Mouse (Mus musculus): ENCODE measurements at regions not wholly inside any gene's neighbourhood (a gene's known extent, or its start where the extent isn't known, plus 50 kb on each side); places are given as distances from the start of the nearest gene placed in this dataset.
"Not testable (repeated sequence)": the region's sequence is repeated elsewhere in the genome, so short reads cannot be mapped to it uniquely, and the experiment has no call there.

DNA sequence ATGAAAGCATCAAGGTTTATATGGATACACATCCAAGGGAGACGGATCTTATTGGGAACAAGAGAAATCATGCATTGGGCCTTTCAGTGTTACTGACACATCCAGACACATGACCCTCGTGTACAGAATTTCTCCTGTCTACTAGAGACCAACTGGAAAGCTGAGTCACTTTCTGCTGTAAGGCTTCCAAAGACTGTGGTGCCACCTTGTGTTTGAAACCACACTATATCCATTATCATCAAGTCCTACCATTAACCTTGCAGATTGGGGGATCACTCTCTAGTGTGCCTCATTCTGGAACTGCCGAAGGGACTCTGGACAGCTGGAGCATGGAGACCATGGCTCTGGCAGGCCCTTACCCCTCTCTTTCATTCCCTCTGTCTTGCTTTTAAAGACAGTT, 125.2 kb downstream of the Zxdb start:
- H3K27ac ChIP-seq (ENCODE audit: low read depth, low read length); H3K4me3 ChIP-seq (ENCODE audit: low read depth, low read length); H3K4me2 ChIP-seq; H3K9me3 ChIP-seq (replicated peaks; ENCODE audit: control insufficient read depth, low read length); ATAC-seq (replicated peaks; ENCODE audit: insufficient number of reproducible peaks, low FRiP score, low TSS enrichment); H3K27me3 ChIP-seq (ENCODE audit: control insufficient read depth, insufficient read depth, low read length); H3K36me3 ChIP-seq (ENCODE audit: control insufficient read depth, insufficient read depth, low read length); H3K9ac ChIP-seq (ENCODE audit: low read depth, low read length); H3K4me1 ChIP-seq (ENCODE audit: control insufficient read depth, insufficient read depth, low read length): not testable (repeated sequence)
- WGBS (ENCODE audit: insufficient replicate concordance), result 78% methylated on average over 1 of the region's 3 CpGs

DNA sequence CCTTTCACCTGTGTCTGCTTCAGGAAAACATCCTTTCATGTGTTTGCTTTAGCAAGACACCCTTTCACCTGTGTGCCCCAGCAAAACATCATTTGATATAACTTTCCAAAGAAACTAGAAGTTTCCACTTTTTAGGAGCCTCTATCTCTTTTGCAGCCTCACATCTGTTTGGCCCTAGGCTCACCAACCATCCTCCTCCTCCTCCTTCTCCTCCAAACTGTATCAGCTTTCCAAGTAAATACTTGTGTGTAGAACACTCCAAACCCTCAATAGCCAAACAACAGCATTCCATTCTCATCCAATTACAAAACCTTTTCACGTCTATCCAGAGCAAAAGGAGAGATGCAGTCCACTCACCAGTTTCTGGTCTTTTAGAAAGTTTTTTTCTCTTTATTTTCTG, 133.1 kb downstream of the Zxdb start:
- H3K4me3 ChIP-seq (ENCODE audit: low read depth, low read length), result no peak overlapping the region
- no peaks in the 10 kb centered on the region for H3K9me3 ChIP-seq (replicated peaks; ENCODE audit: control insufficient read depth, low read length)
- H3K27me3 ChIP-seq (ENCODE audit: control insufficient read depth, insufficient read depth, low read length), result no peaks in the 10 kb centered on the region
- H3K36me3 ChIP-seq (ENCODE audit: control insufficient read depth, insufficient read depth, low read length), result no peaks in the 10 kb centered on the region
- H3K4me1 ChIP-seq (ENCODE audit: control insufficient read depth, insufficient read depth, low read length), result no peaks in the 10 kb centered on the region
- no peak for ATAC-seq (replicated peaks; ENCODE audit: insufficient number of reproducible peaks, low FRiP score, low TSS enrichment)
- H3K27ac ChIP-seq (ENCODE audit: low read depth, low read length), result no peak overlapping the region
- no peak overlapping the region for H3K4me2 ChIP-seq
- 64% methylated on average over 1 of the region's 1 CpGs for WGBS (ENCODE audit: insufficient replicate concordance)
- no peak overlapping the region for H3K9ac ChIP-seq (ENCODE audit: low read depth, low read length)

DNA sequence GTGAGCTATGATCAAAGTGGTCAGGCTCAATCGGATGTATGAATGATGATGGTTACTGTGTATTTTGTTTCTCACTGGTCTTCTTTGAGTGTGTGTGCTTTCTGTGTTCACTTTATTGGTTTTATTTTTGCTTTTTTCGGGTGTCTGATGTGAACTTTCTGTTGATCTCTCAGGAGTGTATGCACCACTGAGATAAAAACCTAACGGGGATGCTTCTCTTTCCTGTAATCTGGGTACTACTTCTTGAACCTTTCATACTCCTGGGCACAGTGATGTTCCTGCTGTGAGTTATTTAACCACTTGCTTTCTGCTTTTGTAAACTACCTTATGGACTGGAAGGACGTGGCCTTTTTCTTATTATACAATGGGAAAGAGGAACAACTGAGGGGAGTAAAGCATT, 133.6 kb downstream of the Zxdb start:
- no peak for ATAC-seq (replicated peaks; ENCODE audit: insufficient number of reproducible peaks, low FRiP score, low TSS enrichment)
- H3K4me3 ChIP-seq (ENCODE audit: low read depth, low read length), result no peak overlapping the region
- WGBS (ENCODE audit: insufficient replicate concordance), result 63% methylated on average over 4 of the region's 4 CpGs

DNA sequence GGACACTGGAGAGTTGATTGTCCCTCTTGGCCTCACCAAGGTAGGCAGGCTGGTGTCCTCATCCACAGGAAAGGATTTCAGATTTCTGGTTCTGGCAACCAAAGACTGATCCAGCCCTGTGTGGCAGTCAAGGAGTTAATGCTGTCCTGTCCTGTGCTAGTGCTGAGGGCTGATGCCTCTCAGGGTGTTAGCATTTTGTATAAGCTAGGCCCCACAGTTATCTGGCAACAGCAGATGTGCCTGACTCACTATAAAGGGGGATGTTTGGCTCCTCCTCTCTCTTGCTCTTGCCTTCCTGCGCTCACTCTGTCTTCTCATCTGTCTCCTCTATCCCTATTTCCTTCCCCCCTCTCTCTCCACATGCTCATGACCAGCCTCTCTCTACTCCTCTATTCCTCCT, 138.8 kb downstream of the Zxdb start:
- no peak overlapping the region for H3K9ac ChIP-seq (ENCODE audit: low read depth, low read length)
- WGBS (ENCODE audit: insufficient replicate concordance), result 57% methylated on average over 1 of the region's 1 CpGs
- no peak overlapping the region for H3K4me2 ChIP-seq
- H3K36me3 ChIP-seq (ENCODE audit: control insufficient read depth, insufficient read depth, low read length), result no peaks in the 10 kb centered on the region
- peak; percentile 81 for ATAC-seq (replicated peaks; ENCODE audit: insufficient number of reproducible peaks, low FRiP score, low TSS enrichment)
- peak overlapping the region; percentile 57; the same call in 1 of the 2 replicates for H3K27ac ChIP-seq (ENCODE audit: low read depth, low read length)
- no peaks in the 10 kb centered on the region for H3K9me3 ChIP-seq (replicated peaks; ENCODE audit: control insufficient read depth, low read length)
- H3K27me3 ChIP-seq (ENCODE audit: control insufficient read depth, insufficient read depth, low read length), result no peaks in the 10 kb centered on the region
- no peaks in the 10 kb centered on the region for H3K4me1 ChIP-seq (ENCODE audit: control insufficient read depth, insufficient read depth, low read length)
- no peak overlapping the region for H3K4me3 ChIP-seq (ENCODE audit: low read depth, low read length)

More for the DNA sequence above, 133.6 kb downstream of the Zxdb start:
- Histone ChIP-seq H3K27me3 (ENCODE audit: control insufficient read depth, insufficient read depth, low read length) (no peaks in the 10 kb centered on the region), H3K4me2 (no peak overlapping the region), H3K4me1 (ENCODE audit: control insufficient read depth, insufficient read depth, low read length) (no peaks in the 10 kb centered on the region), H3K9me3 (replicated peaks; ENCODE audit: control insufficient read depth, low read length) (no peaks in the 10 kb centered on the region), H3K27ac (ENCODE audit: low read depth, low read length) (no peak overlapping the region), H3K9ac (ENCODE audit: low read depth, low read length) (no peak overlapping the region), H3K36me3 (ENCODE audit: control insufficient read depth, insufficient read depth, low read length) (no peaks in the 10 kb centered on the region)

DNA sequence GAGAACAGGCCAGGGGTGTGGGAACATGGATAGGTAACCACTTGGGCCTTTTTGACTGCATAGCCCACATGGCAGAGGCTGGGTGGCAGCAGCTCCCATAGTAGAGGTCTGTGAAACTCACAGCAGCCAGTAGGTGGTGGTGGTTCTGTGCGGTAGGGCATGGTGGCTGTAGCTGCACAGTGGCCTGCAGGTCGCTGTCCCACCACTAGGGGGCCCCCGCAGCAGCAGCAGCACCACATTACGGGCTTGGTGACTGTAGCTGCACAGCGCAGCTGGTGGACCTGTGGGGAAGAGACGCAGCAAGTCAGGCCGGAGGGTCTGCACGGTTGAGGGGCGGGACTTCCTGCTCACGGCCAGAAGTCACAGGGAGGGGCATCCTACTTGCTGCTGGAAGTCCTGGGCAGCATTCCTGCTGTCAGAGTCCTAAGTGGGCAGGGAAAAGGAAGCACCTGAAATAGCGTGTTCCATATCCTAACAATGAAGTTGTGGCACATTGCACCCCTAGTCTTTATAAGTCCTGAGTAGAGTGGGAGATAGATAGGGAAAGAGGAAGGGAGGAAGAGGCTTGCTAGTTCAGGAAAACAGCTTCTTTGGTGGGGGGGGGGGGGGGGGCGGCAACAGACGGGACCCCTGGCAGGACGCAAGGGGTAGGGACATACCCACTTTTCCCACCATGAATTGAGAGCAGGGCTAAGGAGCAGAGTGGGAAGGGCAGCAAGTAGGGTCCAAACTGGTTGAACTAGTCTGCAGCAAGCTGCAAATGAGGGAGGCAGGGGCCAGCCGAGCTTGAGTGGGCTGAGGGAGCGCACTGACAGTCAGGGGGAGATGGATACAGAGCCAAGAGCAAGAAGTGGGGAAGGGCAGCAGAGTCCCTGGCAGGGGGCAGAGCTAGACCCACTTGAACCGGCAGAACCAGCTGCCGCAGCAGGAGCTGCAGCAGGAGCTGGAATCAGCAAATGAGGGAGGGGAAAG, 141.4 kb downstream of the Zxdb start:
- Histone ChIP-seq H3K4me1 (ENCODE audit: control insufficient read depth, insufficient read depth, low read length) (no peaks in the 10 kb centered on the region), H3K4me2 (peak overlapping the region; percentile 60), H3K27ac (ENCODE audit: low read depth, low read length) (no peak overlapping the region), H3K4me3 (ENCODE audit: low read depth, low read length) (peak overlapping the region; percentile 40), H3K36me3 (ENCODE audit: control insufficient read depth, insufficient read depth, low read length) (no peaks in the 10 kb centered on the region), H3K9ac (ENCODE audit: low read depth, low read length) (peak overlapping the region; percentile 6; the same call in 1 of the 2 replicates), H3K27me3 (ENCODE audit: control insufficient read depth, insufficient read depth, low read length) (no peaks in the 10 kb centered on the region), H3K9me3 (replicated peaks; ENCODE audit: control insufficient read depth, low read length) (no peaks in the 10 kb centered on the region)
- peak; percentile 95 for ATAC-seq (replicated peaks; ENCODE audit: insufficient number of reproducible peaks, low FRiP score, low TSS enrichment)
- WGBS (ENCODE audit: insufficient replicate concordance), result 17% methylated on average over 16 of the region's 18 CpGs

DNA sequence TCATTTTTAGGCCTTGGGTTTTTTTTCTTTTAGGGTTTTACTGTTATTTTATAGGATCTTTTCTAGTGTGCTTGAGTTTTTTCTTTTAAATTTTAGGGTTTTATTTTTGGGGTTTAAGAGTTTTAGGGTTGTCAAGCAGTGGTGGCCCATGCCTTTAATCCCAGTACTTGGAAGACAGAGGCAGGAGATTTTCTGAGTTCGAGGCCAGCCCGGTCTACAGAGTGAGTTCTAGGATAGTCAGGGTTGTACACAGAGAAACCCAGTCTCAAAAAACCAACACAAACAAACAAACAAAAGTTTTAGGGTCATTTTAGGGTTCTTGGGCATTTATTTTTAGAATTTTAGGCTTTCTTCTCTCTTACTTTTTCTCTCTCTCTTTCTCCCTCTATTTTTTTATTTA, 142.9 kb downstream of the Spin4 start:
- ATAC-seq (replicated peaks; ENCODE audit: insufficient number of reproducible peaks, low FRiP score, low TSS enrichment); H3K27ac ChIP-seq (ENCODE audit: low read depth, low read length): not testable (repeated sequence)
- WGBS (ENCODE audit: insufficient replicate concordance), result 87% methylated on average over 2 of the region's 2 CpGs

More for the DNA sequence above, 142.9 kb downstream of the Spin4 start:
- H3K9ac ChIP-seq (ENCODE audit: low read depth, low read length); H3K4me3 ChIP-seq (ENCODE audit: low read depth, low read length); H3K9me3 ChIP-seq (replicated peaks; ENCODE audit: control insufficient read depth, low read length); H3K4me1 ChIP-seq (ENCODE audit: control insufficient read depth, insufficient read depth, low read length); H3K27me3 ChIP-seq (ENCODE audit: control insufficient read depth, insufficient read depth, low read length); H3K4me2 ChIP-seq; H3K36me3 ChIP-seq (ENCODE audit: control insufficient read depth, insufficient read depth, low read length): not testable (repeated sequence)
